Mouse (Mus musculus) thymus, postnatal 36 days (tissue): ENCODE measurements around the gene Khnyn.

Source experiments
- DNase-seq, 2 experiments: peaks; one replicate each; pipeline ENCODE4 v3.0.0; 2022; ENCODE audit warnings: mixed read lengths in 2 of 2

Khnyn gene

DNA sequence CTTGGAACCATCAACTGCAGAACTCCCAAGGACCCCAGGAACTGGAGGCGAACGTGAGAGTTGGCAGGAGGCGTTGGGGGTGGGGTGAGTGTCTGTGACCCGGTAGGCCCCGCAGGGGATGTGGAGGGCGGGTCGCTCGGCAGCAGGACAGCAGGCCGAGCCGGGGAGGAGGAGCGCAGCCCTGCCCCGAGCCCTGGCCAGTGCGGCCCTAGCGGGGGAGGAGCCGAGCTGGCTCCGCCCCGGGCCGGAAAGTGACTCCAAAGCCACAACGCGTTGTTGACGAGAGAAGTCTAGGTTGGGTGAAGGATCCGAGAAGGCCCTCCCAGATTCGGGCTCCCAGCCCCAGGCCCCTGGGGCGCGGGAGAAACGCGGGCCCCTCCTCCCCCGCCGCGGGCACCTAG, at the start of gene Khnyn:
Gene Khnyn, plus strand, starts transcription at position 235 of the 401 bp plus-strand sequence.
- peak; percentile 72 to 77 for DNase-seq

DNA sequence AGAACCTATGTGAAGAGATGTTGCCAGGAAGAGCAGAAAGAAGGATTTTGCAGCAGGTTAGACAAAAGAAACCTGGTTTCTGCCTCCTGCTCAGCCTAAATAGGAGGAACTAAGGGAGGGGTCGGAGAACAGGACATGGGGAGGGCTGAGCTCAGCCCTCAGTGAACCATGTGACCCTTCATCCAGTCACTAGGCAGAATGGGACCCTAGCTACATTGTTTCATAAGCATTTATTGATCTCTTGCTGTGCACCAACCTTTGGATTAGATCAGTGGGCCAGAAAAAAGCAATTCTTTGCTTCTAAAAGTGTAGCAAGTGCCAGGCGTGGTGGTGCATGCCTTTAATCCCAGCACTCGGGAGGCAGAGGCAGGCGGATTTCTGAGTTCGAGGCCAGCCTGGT, 46.4 kb upstream of the Khnyn start:
- DNase-seq = no peak

DNA sequence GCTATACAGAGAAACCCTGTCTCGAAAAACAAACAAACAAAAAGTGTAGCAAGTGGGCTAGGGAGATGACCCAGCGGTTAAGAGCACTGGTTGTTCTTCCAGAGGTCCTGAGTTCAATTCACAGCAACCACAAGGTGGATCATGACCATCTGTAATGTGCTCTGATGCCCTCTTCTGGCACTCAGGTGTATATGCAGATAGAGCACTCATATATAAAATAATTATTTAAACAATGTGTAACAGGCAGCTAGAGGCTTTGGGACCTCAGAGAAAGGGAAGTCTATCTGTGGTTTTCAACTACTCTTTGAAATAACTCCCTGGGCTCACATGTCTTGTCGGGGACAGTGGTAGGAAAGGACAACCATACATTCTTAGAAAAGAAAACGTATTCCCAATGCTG, 46.0 kb upstream of the Khnyn start:
- no peak for DNase-seq

DNA sequence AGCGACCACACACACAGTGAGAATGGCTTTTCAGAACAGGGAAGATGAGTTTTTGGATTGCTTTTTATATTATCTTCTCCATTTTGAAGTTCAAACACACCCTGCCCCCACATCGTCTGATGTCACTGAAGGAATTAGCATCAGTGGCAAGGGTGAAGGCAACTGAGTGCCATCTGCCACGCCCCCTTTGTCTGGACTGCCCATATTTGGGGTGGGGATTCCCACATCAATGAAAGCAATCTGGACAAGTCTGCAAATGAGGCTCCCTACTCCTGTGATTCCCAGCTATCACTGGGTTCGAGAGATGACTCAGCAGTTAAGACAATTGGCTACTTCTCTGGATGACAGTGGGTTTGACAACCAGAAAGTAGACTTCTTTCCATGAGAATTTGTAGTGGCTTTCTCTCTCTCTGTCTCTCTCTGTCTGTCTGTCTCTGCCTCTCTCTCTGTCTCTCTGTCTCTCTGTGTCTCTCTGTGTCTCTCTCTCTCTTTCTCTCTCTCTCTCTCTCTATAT, 43.8 kb upstream of the Khnyn start:
- no peak for DNase-seq

DNA sequence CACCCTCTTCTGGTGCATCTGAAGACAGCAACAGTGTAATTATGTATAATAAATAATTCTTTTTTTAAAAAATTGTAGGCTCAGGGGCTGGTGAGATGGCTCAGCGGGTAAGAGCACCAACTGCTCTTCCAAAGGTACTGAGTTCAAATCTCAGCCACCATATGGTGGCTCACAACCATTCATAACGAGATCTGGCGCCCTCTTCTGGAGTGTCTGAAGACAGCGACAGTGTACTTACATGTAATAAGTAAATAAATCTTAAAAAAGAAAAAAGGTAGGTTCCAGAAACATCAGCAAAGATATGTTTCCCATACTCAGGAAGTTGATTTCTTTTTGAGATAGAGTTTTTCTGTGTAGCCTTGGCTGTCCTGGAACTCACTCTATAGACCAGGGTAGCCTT, 42.0 kb upstream of the Khnyn start:
- no peak for DNase-seq

DNA sequence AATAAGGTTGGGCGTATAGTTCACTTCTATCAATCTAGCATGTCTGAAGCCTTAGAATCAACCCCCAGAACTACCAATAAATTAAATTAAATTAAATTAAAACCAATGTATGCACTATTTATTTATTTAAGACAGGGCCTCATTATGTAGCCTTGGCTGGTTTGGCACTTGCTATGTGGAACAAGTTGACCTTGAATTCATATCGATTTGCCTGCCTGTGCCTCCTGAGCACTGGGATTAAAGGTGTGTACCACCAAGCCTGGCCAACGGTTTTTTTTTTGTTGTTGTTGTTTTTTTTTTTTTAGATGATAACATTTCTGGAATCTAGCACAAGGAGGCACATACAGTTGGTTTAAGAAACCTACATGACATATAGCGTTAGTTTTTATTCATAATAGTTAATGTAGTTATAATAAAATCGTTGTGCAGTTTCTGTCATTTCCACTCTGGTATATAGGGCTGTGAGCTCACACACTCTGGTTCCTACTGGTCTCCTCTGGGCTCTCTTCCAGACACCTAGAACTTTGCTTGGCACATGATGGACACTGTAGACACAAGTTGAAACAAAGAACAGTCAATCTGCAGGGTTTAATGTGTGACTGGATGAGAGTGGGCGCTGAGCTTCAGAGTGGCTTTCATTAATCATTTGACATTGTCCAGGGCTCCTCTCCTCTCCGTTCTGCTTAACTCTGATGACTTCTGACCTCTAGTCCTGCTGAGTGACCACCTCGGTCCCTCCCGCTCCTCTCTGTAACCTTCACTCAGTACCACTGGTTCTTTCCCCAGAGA, 39.0 kb upstream of the Khnyn start:
- DNase-seq = no peak

DNA sequence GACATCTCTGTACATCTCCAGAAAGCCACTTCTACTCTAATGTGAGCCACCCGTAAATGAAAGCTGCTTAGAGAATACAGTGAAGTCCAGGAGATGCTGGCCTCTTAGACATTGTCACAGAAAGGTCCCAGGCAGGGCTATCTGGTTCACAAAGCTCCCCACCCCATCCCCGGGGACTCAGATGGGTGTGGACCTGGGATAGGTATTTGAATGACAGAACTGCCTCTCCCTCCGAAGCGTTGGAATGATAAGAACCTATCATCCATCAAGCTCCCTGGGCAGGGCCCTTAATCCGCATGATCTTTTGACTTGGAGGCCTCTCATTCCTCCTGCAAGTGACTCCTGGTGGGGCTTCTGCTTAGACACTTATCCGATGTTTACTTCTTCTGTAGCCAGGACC, 33.9 kb upstream of the Khnyn start:
- no peak for DNase-seq

DNA sequence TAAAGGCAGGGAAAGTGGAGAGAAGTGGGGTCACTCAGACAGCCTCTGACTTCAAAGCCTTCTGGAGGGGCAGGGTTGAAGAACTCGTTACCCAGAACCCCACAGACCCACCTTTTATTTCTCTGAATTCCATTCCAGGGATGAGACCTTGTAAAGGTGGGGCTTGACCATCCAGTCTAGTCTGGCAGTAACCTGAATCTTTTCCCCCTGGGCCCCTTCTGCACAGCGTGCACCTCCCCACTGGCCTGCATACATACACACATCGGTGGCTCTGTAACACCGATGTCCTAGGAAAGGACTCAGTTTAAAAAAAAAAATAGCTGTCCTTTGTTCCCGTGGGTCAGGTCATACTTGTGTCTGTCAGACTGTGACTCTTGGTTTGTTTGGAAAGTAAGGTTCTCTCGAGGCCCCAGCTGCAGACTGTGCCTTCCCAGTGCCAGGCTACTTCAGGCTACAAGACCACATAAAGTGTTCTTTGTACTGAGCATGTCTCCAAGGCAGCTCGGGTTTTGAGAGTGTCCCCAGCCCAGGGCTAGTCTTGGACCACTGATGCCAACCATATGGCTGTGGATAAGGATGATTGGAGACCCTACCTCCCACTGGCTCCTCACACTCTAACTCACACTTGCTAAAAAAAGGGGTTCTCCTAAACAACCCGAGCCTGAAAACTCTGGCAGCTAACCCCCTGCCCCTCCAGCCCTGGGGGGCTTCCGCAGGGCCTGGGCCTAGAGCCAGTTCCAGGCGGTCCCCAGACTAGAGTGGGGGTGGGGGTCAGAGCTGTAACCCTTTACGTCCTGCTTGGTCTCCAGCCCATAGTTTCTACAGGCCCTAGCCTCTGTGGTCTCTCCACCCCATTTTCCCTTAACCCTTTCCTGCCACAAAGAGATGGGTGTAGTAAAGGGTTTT, 31.8 kb upstream of the Khnyn start:
- no peak for DNase-seq

DNA sequence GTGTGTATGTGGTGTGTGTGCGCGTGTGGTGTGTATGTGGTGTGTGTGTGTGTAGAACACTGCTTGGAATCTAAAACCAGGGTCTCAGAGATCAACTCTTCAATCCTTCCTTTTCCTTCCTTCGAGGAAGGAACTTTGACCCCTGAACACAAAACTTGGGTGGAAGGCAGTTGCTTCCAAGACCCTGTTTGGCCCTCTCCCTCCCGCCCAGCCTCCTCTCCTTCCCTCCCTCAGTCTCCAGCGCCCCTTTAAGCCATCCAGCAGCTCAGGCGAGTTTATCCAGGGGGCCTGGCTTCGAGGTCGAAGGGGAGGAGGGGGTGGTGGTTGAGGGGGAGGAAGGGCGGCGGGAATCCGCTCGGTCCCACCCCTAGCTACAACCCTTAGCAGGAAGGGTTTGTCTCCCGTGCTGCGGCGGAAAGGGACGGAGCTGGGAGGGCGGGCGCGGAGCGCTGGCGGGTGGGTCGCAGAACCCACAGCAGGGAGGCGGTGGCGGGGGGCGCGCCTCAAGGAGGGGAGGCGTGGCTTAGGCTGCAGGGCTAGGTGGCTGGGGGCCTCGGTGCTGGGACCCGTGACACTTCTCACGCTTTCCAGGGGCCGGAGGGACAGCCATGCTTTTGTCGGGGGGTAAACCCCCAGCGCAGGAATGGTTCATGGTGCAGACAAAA, 31.0 kb upstream of the Khnyn start, which contains the start of gene Nynrin:
Gene Nynrin, plus strand, starts transcription at position 390 of the 665 bp plus-strand sequence.
- peak; percentile 78 to 84 for DNase-seq

DNA sequence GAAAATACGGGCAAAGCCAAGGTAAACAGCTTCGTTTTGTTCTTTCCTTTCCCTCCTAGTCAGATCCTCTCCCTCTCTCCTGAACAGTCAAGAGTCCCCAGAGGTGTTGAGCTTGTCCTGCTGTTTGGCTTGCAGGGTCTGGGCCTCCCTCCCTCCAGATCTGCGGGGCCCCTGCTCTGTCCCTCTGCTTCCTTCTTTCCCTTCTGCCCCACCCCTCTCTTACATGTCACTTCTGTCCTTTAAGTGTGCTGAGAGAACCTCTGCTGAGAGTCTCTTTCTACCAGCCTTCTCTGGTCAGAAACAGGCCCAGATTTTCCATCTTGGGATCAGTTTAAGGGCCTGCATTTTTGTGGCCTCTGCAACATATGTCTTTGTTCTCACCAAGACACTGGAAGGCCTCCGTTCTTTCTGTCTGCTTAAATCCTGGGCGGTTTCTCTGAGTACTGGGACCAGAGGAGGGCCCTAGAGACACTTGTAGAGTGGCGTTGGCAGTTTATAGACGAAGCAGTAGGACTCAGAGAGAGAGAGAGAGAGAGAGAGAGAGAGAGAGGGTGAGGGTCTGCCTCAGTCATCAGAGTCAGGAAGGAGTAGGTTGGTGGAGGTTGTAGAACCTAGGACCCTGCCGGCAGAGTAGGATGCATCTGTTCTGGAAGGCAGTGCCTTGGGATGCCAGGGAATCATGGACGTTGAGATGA, 30.2 kb upstream of the Khnyn start:
- no peak for DNase-seq

DNA sequence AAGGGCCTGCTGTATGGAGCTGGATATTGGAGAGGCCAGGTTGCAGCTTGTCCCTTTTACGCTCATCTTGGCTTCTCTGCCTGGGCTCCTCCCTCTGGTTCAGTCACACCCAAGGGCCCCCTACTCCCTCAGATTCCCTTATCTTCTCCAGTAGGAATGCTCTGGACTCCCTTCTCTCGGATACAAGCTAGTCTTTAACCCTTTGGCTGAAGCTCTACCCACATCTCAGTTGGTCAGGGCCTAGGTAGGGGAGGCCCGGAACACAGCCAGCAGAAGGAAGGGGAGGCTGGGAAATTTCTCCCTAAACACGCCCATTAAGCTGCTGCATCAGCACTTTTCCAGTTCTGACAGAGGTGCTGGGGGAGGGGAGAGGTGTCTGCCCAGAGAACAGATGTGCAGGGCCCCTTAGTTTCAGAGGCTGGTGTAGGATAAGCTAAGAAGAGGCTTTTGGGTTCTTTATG, 29.6 kb upstream of the Khnyn start:
- DNase-seq = no peak

DNA sequence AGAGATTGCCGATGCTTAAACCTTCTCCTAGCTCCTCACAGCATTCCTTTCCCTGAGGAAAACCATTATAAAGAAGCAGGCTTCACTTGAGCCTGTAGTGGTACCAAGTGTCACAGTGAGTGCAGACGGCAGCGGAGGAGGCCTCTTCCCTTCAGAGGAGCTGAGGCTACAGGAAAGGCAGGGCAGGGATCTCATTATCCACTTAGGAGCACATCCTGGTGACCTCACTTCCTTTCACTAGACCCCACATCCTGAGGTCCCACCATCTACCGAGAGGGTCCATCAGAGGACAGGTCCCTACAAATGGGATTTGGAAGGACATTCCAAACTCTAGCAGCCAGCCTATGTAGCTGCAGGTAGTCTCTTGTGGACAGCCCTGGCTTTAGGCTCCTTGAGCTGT, 27.2 kb upstream of the Khnyn start:
- DNase-seq = no peak

DNA sequence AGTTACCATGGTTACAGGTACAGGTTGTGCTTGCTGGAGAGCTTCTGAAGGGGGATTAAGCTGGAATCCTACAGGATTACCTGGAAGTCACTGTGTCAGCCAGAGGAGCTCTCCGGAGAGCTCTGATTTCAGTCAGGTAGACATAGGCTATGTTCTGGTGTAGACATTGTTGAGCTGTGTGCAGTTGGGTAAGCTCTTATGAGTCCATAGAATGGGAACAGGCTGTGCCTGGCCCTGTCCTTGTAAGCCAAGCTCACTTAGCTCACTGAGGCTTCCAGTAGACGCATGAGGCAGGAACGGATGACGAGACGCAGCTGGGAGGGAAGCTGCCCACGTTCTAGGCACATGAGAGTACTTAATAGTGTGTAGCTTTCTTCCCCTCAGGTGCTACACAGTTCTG, 22.6 kb upstream of the Khnyn start:
- no peak for DNase-seq

DNA sequence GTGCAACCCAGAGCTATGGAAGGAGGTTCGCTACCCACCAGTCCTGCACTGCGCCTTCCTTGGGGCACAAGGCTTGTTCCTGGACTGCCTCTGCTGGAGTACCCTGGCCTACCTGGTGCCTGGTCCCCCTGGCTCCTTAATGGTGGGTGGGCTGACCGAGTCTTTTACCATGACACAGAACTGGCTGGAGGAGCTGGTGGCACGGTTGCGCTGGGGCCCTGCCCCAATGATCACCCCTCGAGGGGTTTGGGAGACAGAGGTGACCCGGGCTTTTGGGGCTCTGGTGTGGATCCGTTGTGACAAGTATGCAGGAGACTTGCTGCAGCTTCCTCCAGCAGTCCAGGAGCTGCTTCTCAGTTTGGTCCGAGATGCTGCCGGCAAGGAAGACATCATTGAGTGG, 21.8 kb upstream of the Khnyn start:
- DNase-seq = no peak

DNA sequence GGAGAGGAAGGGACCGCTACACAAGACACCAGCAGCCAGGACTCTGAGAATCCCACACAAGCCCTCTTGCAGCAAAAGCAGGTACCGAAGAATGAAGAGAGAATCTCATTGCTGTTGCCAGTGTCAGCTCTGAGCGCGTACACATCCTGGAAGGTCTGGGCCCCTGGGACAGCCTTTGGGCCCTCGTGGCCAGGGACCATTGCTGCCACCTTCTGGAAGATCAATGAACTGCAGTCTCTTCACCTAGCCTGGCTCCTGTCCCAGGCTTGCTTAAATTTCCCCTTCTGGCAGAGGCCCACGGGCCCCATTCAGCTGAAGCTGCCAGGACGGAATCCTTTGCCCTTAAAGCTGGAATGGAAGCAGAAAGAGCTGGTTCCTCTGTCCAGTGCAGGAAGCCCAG, 21.0 kb upstream of the Khnyn start:
- DNase-seq = peak; percentile 57 to 68

DNA sequence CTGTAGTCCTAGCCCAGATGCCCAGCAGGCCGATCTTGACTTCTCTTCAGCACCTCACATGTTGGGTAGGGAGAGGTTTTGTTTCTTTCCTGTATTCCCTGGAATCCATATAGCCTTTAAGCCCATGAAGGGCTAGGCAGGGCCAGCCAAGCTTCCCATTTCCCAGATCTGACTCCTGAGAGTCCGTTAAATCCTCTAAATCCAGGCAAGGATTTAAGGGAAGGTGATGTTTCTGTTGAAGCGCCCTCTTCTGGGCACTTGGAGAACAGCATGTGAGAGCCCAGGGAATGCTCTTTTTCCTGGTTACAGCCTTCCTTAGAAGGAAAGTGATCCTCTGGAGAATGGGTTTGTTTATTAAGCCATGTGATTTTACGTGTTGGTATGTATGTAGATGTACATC, 17.8 kb upstream of the Khnyn start:
- DNase-seq = no peak

DNA sequence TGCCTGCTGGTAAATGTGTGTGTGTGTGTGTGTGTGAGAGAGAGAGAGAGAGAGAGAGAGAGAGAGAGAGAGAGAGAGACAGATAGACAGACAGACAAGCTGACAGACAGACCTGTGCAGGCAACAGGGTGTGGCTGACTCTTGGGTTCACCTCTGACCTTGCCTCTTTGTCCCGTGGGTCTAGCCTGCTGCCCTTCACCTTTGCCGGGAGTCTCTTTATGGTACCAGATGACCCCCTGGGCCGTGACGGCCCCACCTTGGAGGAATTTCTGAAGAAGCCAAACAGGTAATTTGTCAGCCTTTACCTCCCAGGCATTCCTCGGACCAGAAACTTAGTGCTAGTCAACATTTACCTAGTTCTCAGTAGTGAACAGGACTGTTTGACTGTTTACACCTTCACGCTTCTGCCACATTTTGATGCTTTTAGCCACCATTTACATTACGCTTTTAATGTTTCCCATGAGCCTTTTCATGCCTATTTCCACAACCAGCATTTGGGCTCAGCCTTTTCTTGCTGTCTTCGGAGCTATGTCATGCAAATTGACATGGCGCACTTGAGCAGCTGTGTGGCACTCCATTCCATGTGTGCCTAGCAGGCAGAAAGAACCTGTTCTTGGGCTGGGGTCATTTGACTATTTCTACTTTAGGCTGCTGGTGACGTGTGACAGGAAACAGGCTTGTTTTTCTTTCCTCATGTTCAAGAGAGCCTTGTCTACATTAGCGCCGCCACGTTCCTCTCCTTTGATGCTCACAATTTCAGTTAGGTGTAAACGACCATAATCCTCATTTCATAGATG, 16.3 kb upstream of the Khnyn start:
- DNase-seq = no peak

DNA sequence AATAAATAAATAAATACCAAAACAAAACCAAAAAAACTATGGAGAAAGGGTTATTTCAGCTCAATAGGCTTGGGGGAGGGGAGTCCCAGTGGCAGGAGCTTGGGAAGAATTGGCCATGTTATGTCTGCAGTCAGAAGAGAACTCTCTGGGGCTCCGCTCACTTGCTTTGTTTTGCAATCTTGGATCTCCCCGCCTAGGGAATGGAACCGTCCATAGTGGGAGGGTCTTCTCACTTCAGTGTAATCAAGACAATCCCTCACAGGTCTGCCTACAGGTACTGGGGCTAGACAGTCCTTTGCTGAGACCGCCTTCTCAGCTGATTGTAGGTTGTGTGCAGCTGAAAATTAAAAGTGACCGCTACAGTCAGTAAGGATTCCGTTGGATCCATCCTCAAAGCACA, 15.2 kb upstream of the Khnyn start:
- no peak for DNase-seq

DNA sequence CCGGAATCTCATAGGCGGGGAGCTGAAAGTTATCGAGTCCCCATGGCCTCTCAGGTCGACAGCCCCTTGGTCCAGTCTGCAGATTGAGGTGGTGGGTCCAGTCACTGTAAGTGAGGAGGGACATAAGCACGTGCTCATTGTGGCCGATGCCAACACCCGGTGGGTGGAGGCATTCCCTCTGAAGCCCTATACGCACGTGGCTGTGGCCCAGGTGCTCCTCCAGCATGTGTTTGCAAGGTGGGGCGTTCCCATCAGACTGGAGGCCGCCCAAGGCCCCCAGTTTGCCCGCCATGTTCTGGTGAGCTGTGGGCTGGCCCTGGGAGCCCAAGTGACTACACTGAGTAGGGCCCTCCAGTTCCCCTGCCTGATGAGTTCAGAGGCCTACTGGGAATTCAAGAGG, 12.7 kb upstream of the Khnyn start:
- DNase-seq = no peak

DNA sequence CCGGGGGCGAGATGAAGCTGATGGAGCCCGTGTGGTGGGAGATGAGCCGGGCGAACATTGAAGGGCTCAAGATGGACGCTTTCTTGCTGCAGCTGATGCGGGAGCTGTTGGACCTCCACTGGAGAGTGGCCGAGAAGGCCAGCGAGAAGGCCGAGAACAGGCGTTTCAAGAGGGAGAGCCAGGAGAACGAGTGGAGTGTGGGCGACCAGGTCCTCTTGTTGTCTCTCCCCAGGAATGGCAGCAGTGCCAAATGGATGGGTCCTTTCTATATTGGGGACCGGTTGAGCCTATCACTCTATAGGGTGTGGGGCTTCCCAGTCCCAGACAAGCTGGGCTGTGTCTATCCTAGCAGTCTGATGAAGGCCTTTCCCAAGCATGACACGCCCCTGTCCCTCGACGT, 12.2 kb upstream of the Khnyn start:
- DNase-seq = no peak

DNA sequence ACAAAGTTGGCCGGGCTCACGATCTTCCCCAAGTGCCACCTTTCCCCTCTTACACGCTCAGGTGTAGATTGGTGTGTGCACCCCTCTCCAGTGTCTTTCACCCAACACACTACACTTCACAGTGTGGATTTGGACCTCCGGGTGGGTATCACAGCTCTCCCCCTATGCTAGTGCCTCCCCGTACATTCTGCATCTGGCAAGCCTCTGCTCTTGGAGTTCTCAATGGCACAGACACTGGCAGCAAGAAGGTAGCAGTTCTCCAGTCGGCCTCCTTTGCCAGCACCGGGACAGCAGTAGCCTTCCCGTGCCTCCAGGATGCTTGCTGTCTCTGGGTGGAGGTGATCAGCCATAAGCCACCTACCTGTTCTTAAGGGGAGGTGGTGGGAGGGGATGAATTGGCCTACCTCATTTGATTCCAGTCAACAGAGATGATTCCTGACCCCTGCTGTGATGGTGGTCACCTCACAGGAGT, 11.5 kb upstream of the Khnyn start:
- no peak for DNase-seq
